7 mouse cellular contexts compared by ENCODE assay signal in the genomic region with DNA sequence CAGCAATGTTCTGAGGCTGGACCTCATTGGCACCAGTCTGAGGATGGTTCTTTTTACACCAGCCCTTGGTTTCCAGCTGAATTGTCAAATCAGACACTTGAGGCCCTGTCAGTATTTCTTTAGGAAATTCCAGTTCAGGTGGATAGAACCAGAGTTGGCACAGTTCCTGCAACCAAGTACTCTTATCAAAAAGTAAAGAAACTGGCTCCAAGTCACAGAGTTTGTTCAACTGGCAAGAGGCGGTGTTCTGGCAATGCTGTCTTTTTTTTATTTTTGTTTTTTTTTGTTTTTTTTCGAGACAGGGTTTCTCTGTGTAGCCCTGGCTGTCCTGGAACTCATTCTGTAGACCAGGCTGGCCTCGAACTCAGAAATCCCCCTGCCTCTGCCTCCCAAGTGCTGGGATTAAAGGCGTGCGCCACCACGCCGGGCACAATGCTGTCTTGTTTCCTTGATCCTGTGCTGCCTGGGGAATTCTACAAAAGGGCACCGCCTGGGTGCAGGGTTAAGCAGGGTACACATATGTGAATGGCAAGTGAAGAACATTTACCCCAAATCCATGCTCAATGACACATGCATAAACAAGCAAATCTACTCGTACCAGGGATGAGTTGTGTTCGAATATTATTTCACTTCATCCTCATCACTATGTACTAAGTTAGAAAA.
"Had no signal": no experiment of that assay in that cellular context is flagged by ENCODE, and none has a peak within 500 bp of the region (broad histone marks: within the 10 kb centered on the region; RNA-seq: fewer than 3 reads in every experiment).

No protein-coding gene starts in this region.

- H3K36me3 ChIP-seq: limb, embryonic 15.5 days; midbrain, embryonic 13.5 days had no signal

- H3K9ac ChIP-seq: limb, embryonic 15.5 days; liver, embryonic 14.5 days; midbrain, embryonic 13.5 days had no signal

- ATAC-seq: midbrain, embryonic 13.5 days had no signal

- H3K9me3 ChIP-seq: limb, embryonic 15.5 days; midbrain, embryonic 13.5 days had no signal

- H3K4me3 ChIP-seq: limb, embryonic 15.5 days; midbrain, embryonic 13.5 days had no signal

- H3K4me2 ChIP-seq: limb, embryonic 15.5 days; midbrain, embryonic 13.5 days had no signal

- H3K27ac ChIP-seq: limb, embryonic 15.5 days; liver, embryonic 14.5 days; midbrain, embryonic 13.5 days had no signal

- DNase-seq: kidney, adult 18-20 months; kidney, postnatal 14 days; right cerebral cortex, postnatal 14 days; thymus, postnatal 4 days had no signal
